Mouse (Mus musculus) T-helper 2 cell (primary cell): ENCODE measurements at regions not wholly inside any gene's neighbourhood (a gene's known extent, or its start where the extent isn't known, plus 50 kb on each side); places are given as distances from the start of the nearest gene placed in this dataset.

Experiments used
- in situ Hi-C: fragments of 300-600 bp; cut with MboI, MseI; formaldehyde crosslinking; loops from one replicate; pipeline ENCODE4 v1.15.1; 2025; ENCODE audit warnings: high pct_unique_total_duplicates

DNA sequence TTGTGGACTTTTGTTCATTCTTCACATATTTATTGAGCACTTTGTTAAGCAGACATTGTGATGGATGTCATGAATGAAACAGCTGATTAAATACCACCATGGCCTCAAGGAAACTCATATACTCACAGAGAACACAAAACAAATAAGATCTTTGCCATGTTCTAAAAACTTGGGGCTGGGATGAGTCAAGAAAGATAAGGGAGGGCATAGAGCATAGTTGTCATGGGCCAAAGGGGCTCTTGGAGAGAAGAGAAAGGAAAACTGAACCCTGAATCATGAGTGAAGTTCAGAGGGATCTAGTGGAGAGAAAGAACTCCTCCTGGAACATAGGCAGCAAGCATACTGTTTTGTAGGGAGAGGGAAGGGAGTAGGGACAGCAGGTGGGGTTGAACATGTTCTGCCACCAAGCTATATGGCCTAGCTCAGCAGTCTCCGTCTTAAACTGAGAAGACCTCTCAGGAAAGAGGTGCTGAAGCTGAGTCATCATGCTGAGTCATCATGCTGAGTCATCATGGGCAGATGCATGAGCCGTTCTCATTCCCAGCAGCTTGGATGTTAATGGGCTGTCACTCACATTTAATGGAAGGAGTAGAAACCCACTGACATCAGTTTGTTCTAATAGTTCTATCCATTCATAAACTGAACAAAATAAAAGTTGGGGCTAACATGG, 69.6 kb downstream of the Cetn3 start:
- in situ Hi-C loops, result loop anchor here (25.0 kb wide), 1 partner anchor 1290 kb away; no protein-coding TSS in a partner anchor

DNA sequence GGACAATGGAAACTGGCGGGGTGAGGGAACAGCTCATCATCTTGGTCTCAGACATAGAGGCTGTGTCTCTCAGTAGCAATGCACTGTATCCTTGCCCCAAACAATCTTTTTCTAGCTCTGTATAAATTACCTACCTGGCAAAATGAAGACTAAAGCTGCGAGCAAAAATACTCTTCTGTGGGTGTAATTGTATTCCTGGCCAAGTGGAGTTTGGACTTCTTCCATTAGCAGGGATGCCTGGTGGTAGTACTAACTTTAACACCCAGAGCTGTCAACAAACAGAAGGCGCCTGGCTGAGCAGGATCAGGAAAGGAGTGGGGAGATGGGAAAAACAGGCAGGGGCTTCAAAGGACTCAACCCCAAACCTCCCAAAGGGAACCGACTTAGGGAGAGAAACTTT, 73.2 kb downstream of the Cetn3 start:
- in situ Hi-C loops, result loop anchor here (25.0 kb wide), 1 partner anchor 1294 kb away; no protein-coding TSS in a partner anchor

DNA sequence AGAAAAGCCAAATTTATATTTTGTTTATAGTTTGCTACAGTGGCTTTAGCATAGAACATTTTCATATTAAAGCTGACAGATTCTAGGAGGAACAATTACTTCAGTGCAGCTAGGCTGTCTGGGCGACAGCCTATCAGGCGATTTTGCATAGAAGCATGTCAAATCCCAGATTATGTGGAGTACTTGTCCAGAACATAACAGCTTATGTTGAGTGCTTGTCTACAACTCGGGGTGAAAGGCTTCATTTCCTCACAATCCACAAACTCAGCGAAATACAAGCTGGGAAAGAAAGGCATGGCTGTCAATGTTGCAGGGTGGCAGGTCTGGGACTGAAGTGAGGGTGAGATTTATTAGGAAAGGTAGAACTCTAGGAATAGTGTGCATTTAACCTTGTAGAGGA, 77.8 kb downstream of the Cetn3 start:
- in situ Hi-C loops, result loop anchor here (25.0 kb wide), 1 partner anchor 1298 kb away; no protein-coding TSS in a partner anchor

DNA sequence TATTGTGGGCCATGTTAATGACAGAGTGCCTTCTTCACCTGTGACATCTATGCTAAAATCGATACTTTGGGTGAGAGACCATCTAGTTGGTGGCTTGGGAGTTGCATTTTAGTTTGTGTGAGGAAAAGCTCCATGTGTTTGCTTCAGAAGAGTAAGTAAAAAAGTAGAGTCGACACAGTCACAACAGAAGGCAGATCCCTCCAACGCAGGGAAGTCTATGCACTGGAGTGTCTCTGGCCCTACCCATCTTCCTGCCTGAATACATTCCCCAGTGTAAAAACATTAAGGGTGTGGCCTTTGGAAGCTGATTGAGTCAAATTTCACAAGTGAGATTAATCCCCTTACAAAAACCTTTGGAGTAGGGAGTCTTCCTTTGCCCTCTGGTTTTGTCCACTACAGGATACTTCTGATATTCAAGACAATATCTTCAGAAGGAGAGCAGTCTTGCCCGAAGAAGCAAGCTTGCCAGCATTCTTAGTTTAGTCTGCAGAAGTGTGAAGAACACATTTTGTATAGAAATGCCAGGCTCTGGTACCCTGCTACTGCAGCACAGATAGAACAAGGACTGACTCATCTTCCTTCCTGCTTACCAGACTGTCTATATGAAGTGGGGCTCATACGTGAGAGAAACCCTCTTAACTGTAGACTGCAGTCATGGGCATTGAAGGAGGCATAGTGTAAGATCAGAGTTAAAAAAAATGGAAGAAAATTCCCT, 79.2 kb downstream of the Cetn3 start:
- in situ Hi-C loops, result loop anchor here (25.0 kb wide), 1 partner anchor 1300 kb away; no protein-coding TSS in a partner anchor

DNA sequence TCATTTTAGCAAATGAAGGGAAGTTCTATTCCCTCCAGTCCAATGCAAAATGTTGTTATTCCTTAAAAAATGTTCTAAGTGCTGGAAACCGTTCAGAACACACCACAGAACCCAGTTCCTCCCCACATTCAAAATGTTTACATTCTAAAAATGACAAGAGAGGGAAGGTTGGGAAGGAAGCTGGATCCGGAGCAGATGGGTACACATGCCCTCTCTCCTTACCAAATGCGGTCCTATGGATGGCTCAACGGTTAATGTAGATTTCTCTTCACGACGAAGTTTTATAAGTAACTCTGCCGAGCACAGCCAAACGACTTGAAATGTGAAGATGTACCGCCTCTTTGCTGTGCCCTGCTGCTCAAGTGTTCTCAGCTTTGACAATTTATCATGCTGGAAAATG, 88.3 kb downstream of the Cetn3 start:
- in situ Hi-C loops, result loop anchor here (25.0 kb wide), 1 partner anchor 1309 kb away; no protein-coding TSS in a partner anchor

DNA sequence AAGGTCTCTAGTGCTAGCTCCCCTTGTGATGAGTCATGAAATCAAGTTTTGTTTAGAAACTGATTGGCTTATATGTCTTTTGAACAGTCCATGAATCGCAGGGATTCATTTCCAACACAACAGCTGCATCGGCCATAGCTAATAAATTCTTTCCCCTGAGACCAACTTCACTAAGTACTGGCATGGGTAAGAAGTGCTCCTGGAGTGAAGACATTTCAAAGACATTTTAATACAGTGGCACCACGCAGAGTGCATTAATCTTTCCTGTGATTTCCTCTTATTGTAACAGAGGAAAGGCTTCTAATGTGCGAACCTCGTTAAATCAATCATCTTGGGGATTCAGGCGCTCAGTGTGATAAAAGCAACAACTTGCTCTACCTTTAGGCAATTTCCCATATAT, 103.0 kb downstream of the Cetn3 start:
- in situ Hi-C loops, result no loop called here

DNA sequence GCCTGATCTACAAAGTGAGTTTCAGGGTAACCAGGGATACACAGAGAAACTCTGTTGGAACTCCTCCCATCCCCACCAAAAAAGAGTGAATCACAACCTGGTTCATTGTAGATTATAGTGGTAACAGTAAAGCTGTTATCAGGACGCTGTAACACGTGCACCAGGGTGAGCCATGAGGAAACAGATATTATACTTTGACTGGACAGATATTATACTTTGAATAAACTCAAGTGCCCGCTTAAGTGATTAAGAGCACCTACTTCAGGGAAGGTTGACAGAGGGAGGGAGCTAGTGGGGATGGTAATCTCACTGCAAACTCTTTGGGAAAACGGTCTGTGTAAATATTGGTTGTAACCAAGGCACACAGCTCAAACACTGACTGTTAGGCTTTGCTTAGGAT, 147.4 kb downstream of the Cetn3 start:
- in situ Hi-C loops, result no loop called here

DNA sequence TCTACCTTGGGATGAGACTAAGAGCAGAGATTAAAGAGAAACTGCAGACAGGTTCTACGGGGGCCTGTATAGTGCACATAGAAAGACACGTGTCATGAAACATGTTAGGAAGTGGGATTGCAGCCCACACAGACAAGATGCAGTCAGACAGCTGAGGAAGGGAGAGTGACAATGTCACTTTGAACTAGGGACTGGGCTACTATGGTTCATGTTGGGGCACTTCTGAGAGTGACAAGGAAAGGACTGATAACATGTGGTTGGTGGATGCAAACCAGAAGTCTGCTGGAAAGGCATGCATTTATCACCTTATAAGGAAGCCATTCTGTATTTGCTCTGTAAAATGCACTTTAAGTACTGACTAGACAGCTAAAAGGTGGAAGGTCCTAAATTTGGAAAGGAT, 148.3 kb downstream of the Cetn3 start:
- in situ Hi-C loops, result no loop called here

DNA sequence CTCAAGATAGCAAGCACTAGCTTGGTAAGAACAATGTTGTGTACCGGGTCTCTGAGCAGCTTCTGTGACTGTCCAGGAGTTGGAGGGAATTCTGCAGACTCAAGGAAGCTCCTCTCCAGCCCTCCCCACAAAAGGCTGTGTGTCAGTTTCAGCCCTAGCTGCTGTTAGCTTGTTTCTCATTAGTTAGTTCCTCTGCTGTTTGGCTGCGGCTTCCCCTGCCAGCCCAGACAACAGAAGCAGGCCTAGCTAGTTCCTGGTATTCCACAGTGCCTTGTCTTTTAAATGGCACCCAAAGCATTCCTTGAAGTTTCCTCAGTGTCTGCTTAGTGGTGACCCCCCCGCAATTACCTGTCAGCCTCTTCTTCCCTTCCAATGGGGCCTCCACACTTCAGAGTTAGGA, 154.2 kb downstream of the Cetn3 start:
- in situ Hi-C loops, result no loop called here

DNA sequence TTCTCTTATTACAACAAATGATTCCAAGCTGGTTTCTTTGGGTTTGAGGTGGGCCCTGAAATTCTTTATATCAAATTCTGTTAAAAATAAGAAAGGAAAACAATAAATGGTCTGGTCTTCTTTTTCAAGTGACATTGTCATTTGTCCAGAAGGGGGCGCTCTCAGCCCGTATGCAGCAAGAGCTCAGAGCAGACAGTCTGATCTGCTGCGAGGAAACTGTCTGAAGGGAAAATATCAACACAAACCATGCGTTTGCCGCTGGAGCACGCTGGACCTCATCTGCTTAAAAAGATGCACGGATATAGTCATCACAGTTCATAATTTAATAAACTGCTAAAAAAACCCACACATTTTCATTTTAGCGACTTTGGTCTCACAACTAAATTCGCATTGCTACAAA, 161.2 kb downstream of the Cetn3 start:
- in situ Hi-C loops, result loop anchor here (10.0 kb wide), 1 partner anchor 1711 kb away; no protein-coding TSS in a partner anchor

DNA sequence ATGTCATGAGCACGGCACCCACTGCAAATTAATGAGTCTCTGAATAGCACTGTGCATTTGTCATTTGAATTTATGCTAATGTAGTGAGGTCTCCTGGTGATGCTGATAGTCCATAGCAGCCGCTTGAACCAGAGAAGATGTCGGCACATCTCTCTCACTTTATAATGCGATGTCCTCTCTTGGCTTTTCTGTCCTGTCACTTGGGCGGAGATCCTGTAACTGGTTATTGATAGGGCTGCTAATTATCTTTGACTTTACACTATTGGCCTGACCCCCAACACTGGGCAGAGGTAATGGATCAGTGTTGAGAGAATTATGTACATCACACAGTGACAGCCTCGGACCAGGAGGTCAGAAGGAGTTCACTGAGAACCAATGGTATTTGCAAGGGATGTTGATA, 161.6 kb downstream of the Cetn3 start:
- in situ Hi-C loops, result loop anchor here (10.0 kb wide), 1 partner anchor 1710 kb away; no protein-coding TSS in a partner anchor

DNA sequence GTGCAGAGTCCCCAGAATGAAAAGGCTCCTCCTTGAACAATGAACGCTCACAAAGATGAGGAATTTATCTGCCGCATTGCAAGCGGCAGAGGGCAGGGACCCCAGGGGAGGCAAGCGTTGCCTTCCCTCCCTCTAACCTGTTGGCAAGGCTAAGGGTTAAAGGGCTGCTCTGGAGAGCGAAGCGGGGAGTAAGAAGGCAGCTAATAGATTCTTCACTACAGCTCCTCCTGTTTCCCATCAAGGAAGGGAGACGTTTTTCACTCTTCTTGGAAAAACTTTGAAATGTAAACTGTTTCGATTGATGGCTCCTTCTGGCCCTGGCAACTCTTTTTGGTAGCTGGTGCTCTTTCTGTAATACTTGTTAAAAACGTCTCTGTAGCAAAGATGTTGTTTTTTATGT, 162.9 kb downstream of the Cetn3 start:
- in situ Hi-C loops, result loop anchor here (10.0 kb wide), 1 partner anchor 1709 kb away; no protein-coding TSS in a partner anchor

DNA sequence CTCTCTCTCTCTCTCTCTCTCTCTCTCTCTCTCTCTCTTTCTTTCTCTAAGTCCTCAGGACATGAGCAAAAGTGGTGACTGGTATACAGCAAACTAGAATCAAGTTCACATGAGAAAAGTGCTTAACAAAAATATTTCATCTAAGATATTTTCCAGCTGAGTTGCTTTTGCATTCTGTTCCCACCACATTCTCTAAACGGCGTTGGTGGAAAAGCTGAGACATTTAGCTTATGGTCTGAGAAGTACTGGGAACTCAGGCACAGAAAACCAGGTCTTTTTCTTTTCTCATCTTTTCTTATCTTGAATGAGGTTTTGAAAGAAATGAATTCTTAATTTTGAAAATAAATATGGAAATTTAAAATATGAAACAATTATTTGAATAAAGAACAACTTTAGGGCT, 182.6 kb downstream of the Cetn3 start:
- in situ Hi-C loops, result no loop called here

DNA sequence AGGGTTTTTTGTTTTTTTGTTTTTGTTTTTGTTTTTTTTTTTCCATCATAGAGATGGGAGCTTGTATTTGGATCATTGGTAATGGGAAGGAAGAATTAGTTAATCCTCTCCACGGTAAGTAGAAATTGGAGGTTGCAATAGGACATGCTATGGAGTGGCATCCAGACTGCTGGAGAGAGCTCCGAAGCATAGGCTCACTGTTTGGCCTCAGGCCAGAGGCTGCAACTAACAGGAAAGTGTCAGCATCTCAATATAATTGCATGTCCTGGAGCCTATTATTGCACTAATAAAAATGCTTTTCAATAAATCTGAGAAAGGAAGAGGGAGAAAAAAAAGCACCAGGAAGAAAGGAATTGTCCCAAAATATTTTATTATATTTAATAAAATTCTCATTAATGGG, 193.0 kb downstream of the Cetn3 start:
- in situ Hi-C loops, result no loop called here

DNA sequence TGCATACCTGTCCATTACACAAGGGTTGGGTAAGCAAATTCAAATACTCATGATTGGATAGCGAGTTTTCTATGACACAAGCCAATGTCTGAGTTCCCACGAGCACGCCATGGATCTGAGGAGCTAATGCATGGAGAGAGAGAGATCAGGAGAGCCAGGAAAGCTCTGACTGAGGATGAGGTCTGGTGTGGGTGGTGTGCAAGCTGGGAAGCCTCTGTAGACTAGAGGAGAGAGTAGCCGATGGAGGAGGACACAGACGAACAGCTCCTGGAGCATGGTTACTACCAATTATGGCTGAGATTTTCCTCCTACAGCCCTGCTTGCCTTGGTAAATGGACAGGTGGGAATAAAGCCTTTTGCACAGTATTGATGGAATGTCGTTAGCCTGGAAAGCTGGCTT, 195.1 kb downstream of the Cetn3 start:
- in situ Hi-C loops, result no loop called here

DNA sequence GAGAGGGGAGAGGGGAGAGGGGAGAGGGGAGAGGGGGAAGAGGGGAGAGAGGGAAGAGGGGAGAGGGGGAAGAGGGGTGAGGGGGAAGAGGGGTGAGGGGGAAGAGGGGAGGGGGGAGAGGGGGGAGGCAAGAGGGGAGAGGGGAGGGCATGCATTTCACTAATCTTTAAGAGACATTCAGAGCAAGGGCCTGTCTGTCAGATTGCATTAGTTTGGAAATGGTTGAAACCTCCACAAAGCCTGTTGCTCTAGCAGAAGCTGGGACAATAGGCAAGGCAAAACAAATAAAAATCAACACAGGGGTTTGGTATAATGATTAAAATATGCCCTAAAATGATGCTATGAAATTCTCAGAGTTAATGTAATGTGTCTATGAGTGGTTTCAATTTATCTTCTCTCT, 196.4 kb downstream of the Cetn3 start:
- in situ Hi-C loops, result no loop called here

DNA sequence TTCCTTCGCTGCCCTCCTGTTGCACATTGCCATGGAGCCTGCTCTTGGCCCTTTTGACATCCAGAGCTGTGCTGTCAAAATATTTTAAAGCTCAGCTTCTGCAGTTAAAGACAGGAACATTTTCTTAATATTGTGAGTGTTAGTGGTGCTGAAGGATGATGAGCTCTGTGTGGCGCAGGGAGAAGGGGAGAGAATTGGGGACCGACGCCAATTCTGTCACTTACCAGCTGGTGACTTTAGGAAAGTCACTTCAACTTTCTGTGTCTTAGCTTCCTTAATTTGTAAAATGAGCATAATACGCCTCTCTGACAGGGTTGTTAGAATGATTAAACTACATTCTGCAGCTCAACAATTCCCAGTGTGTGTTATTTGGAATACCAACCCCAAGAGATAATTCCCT, 197.2 kb downstream of the Cetn3 start:
- in situ Hi-C loops, result no loop called here

DNA sequence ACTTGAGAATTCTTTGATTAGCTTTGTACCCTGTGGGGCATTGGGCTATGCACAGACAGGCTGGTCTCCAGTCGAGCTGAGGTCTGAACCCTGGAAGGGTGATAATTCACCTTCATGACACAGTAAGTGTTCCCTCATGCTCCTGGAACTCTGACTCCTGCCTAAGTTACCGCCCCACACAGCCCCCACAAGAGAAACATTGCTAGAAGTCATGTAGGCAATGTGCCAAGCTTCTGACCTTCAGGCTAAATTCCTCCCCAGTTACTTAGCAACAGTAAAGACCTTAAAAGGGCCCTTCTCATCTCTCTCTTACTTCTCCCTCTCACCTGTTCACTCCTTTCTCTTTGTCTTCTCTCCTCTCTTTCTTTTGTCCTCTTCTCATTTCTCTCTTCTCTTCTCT, 199.6 kb downstream of the Cetn3 start:
- in situ Hi-C loops, result no loop called here

DNA sequence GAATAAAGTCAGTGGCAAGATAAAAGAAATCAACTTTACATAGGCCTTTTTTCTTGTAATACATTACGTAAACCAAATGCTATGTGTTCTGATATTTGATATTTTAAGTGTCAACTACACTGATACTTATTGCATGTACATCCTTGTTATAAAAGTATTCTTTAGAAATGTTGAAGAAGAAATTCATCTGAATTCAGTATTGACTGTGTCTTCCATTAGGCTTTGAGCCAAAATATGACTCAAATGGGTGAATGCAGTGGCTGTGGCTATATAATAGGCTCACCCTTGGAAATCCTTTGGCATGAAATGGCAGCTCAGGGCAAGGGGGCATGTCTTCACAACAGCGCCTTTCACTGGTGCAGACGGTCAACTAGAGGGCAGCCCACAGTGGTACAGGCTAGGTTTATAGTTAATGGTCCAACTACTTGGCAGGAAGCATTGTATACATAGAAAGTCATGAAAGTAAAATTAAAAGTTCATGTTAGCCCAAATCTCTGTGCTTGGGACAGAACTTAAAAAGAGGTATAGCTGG, 217.9 kb downstream of the Cetn3 start:
- in situ Hi-C loops, result no loop called here

DNA sequence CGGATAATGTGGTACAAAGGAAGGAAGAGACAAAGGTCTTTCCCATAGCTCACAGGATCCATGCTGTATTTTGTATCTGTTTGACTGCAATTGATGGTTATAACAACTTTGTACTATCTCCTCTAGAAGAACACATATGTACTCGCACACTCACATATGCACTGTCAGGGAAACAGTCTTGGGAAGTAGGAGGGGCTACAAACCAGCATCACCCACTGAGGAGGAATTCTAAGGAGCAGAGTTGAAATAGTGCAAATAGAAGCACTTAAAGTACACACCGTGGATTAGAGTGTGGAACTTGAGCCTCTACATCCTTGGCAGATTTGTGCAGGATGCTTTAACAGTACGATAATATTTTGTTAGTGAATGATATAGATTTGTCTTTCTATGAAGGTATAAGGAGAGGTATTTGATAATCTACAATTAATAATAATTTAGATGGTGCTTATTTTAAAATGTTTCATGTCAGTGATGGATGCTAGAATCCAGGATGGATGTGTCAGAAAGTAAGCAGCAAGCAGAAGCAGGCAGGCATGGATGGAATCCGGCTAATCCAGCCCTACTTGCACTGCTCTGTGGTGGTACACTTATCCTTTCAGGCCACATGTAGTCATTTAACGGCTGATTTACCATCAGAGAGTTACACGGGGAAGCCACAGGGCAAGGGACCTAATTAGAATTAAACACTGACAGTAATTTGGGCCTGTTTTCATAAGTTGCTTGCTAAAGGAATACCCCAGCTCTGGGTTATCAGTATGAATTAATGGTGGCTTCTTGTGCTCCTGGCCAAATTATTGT, 223.3 kb downstream of the Cetn3 start:
- in situ Hi-C loops, result no loop called here

DNA sequence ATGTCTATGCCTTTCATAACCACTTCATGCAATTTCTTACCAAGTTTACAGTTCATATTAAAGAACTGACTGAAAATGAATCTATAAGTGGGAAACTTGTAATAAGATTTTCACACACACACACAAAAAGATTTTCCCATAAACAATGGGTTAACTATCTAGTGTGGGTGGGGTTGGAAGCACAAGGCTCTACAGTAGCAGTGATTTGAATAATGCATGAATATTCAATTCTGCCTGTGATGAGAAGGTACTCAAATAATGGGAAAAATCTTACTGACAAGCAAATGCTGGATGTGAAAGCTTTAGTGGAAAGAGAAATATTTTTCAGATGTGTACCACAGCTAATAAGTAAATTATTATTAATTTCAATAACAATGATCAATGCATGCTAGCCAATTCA, 224.3 kb downstream of the Cetn3 start:
- in situ Hi-C loops, result no loop called here

DNA sequence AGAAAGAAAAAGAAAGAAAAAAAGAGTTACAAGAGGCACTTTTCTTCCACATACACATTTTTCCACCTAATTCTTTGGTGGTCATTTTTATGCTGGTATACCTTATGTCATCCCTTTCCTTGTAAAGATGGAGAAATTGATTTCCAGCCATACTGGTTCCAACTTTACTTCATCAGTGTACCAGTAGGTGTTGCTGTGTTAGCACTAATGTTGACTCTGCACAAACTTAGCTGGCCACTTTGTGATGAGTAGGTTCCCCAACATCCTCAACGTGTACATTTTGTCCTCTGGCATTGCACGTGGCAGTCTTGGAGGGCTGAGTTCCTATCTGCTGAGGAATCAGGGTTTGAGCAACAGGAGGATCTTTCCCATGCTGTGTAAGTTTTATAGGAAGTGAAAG, 256.7 kb downstream of the Cetn3 start:
- in situ Hi-C loops, result no loop called here
